Mouse (Mus musculus): ENCODE data around the gene Fermt3. TPM values are rescaled to one million over a fixed set of nuclear protein-coding genes. Genes with fewer than 3 reads are reported as not detected.

Gene Fermt3
- polyA plus RNA-seq, 1 experiment from 2014 or later = 3.8 TPM

DNA sequence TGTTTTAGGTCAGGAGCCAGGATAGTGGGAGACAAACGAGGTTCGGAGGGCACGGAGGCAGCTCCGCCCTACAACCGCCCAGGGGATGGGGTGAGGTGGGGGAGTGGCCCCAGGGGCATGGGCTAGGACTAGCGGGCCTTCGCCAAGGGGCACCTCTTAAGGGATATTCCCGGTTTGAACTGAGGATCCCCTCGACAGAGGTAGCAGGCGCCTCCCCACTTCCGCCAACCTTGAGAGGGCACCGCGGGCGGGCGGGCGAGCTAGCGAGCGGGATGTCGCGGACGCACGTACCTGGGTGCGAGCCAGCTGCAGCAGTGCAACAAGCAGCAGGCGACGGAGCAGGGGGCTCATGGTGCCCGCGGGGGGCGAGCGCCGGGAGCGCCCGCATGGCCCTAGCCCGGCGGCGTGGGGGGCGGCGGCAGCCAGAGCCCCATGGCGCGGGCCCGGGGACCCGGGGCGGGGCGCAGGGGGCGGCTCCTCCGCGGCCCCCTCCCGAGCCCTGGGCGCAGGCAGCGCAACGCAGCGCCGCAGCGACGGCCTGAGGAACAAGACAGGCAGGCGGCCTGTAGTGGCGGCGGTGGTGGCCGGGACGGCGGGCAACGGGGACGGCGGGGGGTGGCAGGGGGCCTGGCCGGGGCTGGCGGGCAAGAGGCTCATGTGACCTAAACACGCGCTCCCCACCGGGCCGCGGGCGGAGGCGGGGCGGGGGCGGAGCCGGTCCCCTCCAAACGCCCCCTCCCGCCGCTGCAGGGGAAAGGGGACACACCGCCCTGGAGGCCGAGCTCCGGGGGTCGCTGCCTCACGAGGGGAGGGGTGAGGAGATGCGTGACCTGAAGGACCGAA lies 32.0 kb downstream of the Fermt3 start, which contains the start of gene Vegfb:
Gene Vegfb (minus strand): TSS at position 591 of the 843 bp plus-strand sequence.
- H3K4me1 ChIP-seq (replicated peaks; ENCODE audit: control insufficient read depth, insufficient read depth, low read length) = peaks cover 16% of the 10 kb centered on the region
- peak within 1 kb of the TSS; percentile 95 for H3K9ac ChIP-seq
- H3K27ac ChIP-seq = peak within 1 kb of the TSS; percentile 76
- peak within 1 kb of the TSS; percentile 94 for H3K4me2 ChIP-seq (replicated peaks)
- no peak for DNase-seq (ENCODE audit: low spot score)
- peaks cover 28% of the 10 kb centered on the region for H3K36me3 ChIP-seq (replicated peaks; ENCODE audit: control insufficient read depth, insufficient read depth)
- peak within 1 kb of the TSS; percentile 80 for H3K4me3 ChIP-seq (replicated peaks; ENCODE audit: low read length)
- under 1% methylated on average over 69 of the region's 85 CpGs for WGBS
- no peaks in the 10 kb centered on the region for H3K27me3 ChIP-seq (ENCODE audit: control insufficient read depth, insufficient read depth, low read length)
- ATAC-seq (ENCODE audit: low FRiP score) = peak; percentile 32
- no peaks in the 10 kb centered on the region for H3K9me3 ChIP-seq (ENCODE audit: control insufficient read depth, low read length)

GRCm38 (mm10) chr19:6985951-6986708 lies 33.1 kb downstream of the Fermt3 start:
- Histone ChIP-seq H3K9ac (no peak overlapping the region; the same call in 1 of the 2 replicates), H3K36me3 (replicated peaks; ENCODE audit: control insufficient read depth, insufficient read depth) (peaks cover 31% of the 10 kb centered on the region), H3K4me3 (replicated peaks; ENCODE audit: low read length) (peak overlapping the region; percentile 80), H3K27me3 (ENCODE audit: control insufficient read depth, insufficient read depth, low read length) (no peaks in the 10 kb centered on the region), H3K27ac (no peak overlapping the region), H3K4me1 (replicated peaks; ENCODE audit: control insufficient read depth, insufficient read depth, low read length) (peaks cover 16% of the 10 kb centered on the region), H3K4me2 (replicated peaks) (peak overlapping the region; percentile 94), H3K9me3 (ENCODE audit: control insufficient read depth, low read length) (no peaks in the 10 kb centered on the region)
- ATAC-seq (ENCODE audit: low FRiP score) = no peak
- DNase-seq (ENCODE audit: low spot score) = no peak
- WGBS = 82% methylated on average over 10 of the region's 10 CpGs

DNA sequence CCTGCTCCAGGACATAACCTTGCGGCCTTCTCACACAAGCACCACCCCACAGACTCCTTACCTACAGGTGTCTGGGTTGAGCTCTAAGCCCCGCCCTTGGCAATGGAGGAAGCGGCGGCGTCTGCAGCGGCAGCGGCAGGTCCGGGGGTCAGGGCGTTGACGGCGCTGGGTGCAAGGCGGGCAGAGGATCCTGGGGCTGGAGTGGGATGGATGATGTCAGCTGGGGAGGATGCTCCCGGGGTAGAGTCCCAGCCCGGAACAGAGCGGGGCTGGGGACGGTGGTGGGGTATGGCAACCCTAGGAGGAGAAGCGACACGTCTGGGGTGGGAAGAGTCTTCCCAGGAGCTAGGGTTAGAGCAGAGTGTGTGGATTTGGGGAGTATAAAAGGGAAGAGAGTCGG lies 34.0 kb downstream of the Fermt3 start:
- 86% methylated on average over 19 of the region's 19 CpGs for WGBS
- H3K9ac ChIP-seq = no peak overlapping the region
- H3K4me1 ChIP-seq (replicated peaks; ENCODE audit: control insufficient read depth, insufficient read depth, low read length) = peaks cover 21% of the 10 kb centered on the region
- no peak overlapping the region for H3K27ac ChIP-seq
- H3K27me3 ChIP-seq (ENCODE audit: control insufficient read depth, insufficient read depth, low read length) = no peaks in the 10 kb centered on the region
- no peak for DNase-seq (ENCODE audit: low spot score)
- no peak overlapping the region for H3K4me2 ChIP-seq (replicated peaks)
- H3K36me3 ChIP-seq (replicated peaks; ENCODE audit: control insufficient read depth, insufficient read depth) = peaks cover 31% of the 10 kb centered on the region
- H3K4me3 ChIP-seq (replicated peaks; ENCODE audit: low read length) = no peak overlapping the region
- no peak for ATAC-seq (ENCODE audit: low FRiP score)
- H3K9me3 ChIP-seq (ENCODE audit: control insufficient read depth, low read length) = no peaks in the 10 kb centered on the region

GRCm38 (mm10) chr19:6983621-6984020 lies 35.6 kb downstream of the Fermt3 start:
- DNase-seq (ENCODE audit: low spot score) (no peak), ATAC-seq (ENCODE audit: low FRiP score) (no peak)
- 18% methylated on average over 5 of the region's 5 CpGs for WGBS
- Histone ChIP-seq H3K4me1 (replicated peaks; ENCODE audit: control insufficient read depth, insufficient read depth, low read length) (peaks cover 29% of the 10 kb centered on the region), H3K36me3 (replicated peaks; ENCODE audit: control insufficient read depth, insufficient read depth) (peaks cover 33% of the 10 kb centered on the region), H3K27ac (no peak overlapping the region), H3K27me3 (ENCODE audit: control insufficient read depth, insufficient read depth, low read length) (no peaks in the 10 kb centered on the region), H3K4me3 (replicated peaks; ENCODE audit: low read length) (no peak overlapping the region), H3K9me3 (ENCODE audit: control insufficient read depth, low read length) (no peaks in the 10 kb centered on the region), H3K4me2 (replicated peaks) (no peak overlapping the region), H3K9ac (no peak overlapping the region)

GRCm38 (mm10) chr19:6981465-6981864 lies 37.8 kb downstream of the Fermt3 start:
- Histone ChIP-seq H3K36me3 (replicated peaks; ENCODE audit: control insufficient read depth, insufficient read depth) (peaks cover 53% of the 10 kb centered on the region), H3K27me3 (ENCODE audit: control insufficient read depth, insufficient read depth, low read length) (no peaks in the 10 kb centered on the region), H3K4me1 (replicated peaks; ENCODE audit: control insufficient read depth, insufficient read depth, low read length) (peaks cover 25% of the 10 kb centered on the region), H3K4me2 (replicated peaks) (no peak overlapping the region), H3K9me3 (ENCODE audit: control insufficient read depth, low read length) (no peaks in the 10 kb centered on the region), H3K27ac (no peak overlapping the region), H3K9ac (no peak overlapping the region), H3K4me3 (replicated peaks; ENCODE audit: low read length) (no peak overlapping the region)
- 92% methylated on average over 4 of the region's 4 CpGs for WGBS
- DNase-seq (ENCODE audit: low spot score) (no peak), ATAC-seq (ENCODE audit: low FRiP score) (no peak)

DNA sequence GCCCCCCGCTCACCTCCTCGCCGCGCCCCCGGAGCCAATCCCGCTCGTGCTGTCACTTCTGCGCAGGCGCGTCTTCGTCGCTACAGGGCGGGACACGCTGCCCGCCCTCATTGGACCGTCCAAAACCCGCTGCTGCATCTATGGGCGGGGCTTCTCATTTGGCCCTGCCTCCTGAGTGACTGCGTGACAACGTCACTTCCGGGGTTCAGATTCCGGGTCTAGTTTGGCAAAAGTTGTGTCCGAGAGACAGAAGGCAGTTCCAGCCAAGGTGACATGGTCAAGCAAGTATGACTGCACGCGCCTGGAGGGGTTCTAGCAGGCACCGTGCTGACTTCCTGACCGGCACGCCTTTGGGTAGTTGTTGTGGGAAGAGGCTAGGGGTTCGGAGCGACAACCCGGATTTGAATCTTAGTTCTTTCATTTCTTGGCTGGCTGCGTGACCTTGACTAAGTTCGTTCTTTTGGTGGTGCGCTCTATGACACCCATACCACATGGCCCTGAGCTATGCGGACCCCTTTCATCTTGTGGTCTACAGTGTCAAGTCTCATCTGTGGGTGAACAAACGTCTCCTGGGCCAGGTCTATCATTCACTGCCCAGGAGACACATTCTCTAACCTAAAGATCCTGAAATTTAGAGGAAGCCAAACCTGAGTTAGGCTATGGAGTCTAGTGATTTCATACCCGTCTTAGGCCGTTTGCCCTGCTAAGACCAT lies 38.7 kb downstream of the Fermt3 start, which contains the start of gene Fkbp2:
Gene Fkbp2 (minus strand): TSS at position 121 of the 713 bp plus-strand sequence.
- Histone ChIP-seq H3K36me3 (replicated peaks; ENCODE audit: control insufficient read depth, insufficient read depth) (peaks cover 51% of the 10 kb centered on the region), H3K4me3 (replicated peaks; ENCODE audit: low read length) (peak within 1 kb of the TSS; percentile 51), H3K9me3 (ENCODE audit: control insufficient read depth, low read length) (no peaks in the 10 kb centered on the region), H3K4me2 (replicated peaks) (peak within 1 kb of the TSS; percentile 63), H3K27me3 (ENCODE audit: control insufficient read depth, insufficient read depth, low read length) (no peaks in the 10 kb centered on the region), H3K27ac (peak within 1 kb of the TSS; percentile 93), H3K4me1 (replicated peaks; ENCODE audit: control insufficient read depth, insufficient read depth, low read length) (peaks cover 26% of the 10 kb centered on the region), H3K9ac (peak within 1 kb of the TSS; percentile 65)
- 2% methylated on average over 37 of the region's 38 CpGs for WGBS
- ATAC-seq (ENCODE audit: low FRiP score) (peak; percentile 84), DNase-seq (ENCODE audit: low spot score) (peak; percentile 98)

DNA sequence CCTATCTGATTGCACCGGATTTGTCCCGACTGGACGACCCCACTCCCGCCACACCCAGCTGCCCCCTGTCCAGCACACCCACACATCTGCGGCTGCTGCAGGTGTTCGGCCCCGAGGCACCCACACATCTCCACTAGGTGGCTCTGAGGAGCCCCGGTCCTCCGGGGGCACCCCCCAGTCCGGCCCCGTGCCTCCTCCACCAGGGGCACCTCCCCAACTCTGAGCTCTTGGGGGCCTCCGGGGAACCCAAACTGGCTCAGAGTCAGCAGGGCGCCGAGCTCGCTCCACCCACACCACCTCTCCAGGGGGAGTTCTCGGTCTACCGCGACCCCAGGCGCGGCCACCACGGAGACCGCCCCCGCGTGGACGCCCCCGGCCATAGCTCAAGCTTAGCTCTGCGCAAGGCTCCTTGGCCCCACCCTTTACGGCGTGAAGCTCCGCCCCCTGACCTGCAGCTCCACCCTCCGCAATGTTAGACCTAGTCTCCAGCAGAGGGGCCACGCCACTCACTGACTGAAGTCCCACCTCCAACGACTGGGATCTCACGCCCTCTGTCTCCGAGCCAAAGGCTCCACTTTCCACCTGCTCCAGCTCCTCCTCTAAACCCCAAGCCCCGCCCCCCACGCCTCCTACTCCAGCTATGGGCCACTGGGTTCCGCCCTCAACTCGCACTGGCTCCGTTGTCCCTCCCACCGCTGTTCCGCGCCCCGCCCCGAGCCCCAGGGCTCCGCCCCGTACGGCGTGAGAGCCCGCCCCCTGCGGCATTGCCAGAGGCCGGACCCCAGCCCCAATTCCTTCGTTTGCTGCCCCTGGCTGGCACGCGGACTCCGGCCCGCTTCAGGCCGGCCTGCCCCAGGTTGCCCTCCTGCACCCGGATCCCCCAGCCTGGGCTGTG lies 39.5 kb downstream of the Fermt3 start:
- Histone ChIP-seq H3K36me3 (replicated peaks; ENCODE audit: control insufficient read depth, insufficient read depth) (peaks cover 43% of the 10 kb centered on the region), H3K27ac (peak overlapping the region; percentile 93), H3K4me2 (replicated peaks) (peak overlapping the region; percentile 63), H3K4me1 (replicated peaks; ENCODE audit: control insufficient read depth, insufficient read depth, low read length) (peaks cover 26% of the 10 kb centered on the region), H3K9ac (peak overlapping the region; percentile 65), H3K27me3 (ENCODE audit: control insufficient read depth, insufficient read depth, low read length) (no peaks in the 10 kb centered on the region), H3K4me3 (replicated peaks; ENCODE audit: low read length) (peak overlapping the region; percentile 51), H3K9me3 (ENCODE audit: control insufficient read depth, low read length) (no peaks in the 10 kb centered on the region)
- WGBS = under 1% methylated on average over 59 of the region's 59 CpGs
- ATAC-seq (ENCODE audit: low FRiP score) (peak; percentile 90), DNase-seq (ENCODE audit: low spot score) (peak; percentile 94)

DNA sequence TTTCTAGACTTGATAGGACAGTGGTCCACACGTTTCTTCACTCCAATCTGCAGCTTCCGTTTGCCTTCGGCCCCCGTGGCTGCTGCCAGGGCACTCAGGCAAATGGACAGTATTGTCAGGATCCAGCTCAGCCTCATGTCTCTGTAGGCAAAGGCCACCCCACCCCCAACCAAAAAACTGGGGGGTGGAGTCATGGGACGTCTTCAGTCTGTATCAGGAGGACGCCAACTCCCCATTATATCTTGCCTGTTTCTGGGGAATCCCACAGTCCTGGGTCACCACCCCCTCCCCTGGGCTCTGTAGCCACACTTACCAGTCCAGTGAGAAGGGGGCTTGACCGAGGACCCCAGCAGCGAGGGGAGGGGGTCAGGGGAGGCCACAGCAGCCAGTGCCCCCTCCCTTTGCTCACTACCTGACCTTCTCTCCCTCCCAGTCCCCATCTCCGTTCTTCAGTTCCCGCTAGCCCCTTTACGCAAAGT lies 40.2 kb downstream of the Fermt3 start:
- no peaks in the 10 kb centered on the region for H3K9me3 ChIP-seq (ENCODE audit: control insufficient read depth, low read length)
- ATAC-seq (ENCODE audit: low FRiP score) (no peak), DNase-seq (ENCODE audit: low spot score) (no peak)
- 8% methylated on average over 11 of the region's 11 CpGs for WGBS
- peak overlapping the region; percentile 62 for H3K9ac ChIP-seq
- peaks cover 26% of the 10 kb centered on the region for H3K4me1 ChIP-seq (replicated peaks; ENCODE audit: control insufficient read depth, insufficient read depth, low read length)
- H3K36me3 ChIP-seq (replicated peaks; ENCODE audit: control insufficient read depth, insufficient read depth) = peaks cover 39% of the 10 kb centered on the region
- no peaks in the 10 kb centered on the region for H3K27me3 ChIP-seq (ENCODE audit: control insufficient read depth, insufficient read depth, low read length)
- peak overlapping the region; percentile 51 for H3K4me3 ChIP-seq (replicated peaks; ENCODE audit: low read length)
- peak overlapping the region; percentile 93 for H3K27ac ChIP-seq
- peak overlapping the region; percentile 63 for H3K4me2 ChIP-seq (replicated peaks)
